Mouse (Mus musculus) ovary, postnatal 36 days (tissue): ENCODE data around the gene Slc10a2.
A peak's percentile ranks its signal among the peaks of the same experiment; 100 is the strongest.
"Not testable (repeated sequence)": the region's sequence is repeated elsewhere in the genome, so short reads cannot be mapped to it uniquely, and the experiment has no call there.

Source experiments
- DNase-seq: peaks from one replicate; pipeline ENCODE4 v3.0.0; 2022; ENCODE audit warnings: low spot score, mixed read lengths

Slc10a2 gene

DNA sequence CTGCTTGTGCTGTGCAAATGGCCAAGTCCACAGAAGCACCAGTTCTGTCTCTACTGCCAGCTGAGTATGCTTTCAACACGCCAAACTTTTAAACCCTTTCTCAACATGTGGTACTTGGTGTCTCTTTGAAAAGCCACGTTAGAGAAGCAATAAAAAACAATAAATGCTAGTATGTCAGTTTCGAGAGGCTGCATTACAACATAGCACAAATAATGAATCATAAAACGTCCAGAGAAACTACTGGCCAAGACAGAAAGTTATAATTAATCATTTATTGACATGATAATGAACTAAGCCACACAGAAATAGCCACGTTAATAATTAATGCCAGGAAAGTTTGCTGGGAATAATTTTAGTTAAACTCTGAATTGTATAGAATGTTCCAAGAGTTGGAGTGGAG is at the start of gene Slc10a2:
TSS of gene Slc10a2 (minus strand) at position 166 of the 400 bp plus-strand sequence.
- no peak for DNase-seq

GRCm38 (mm10) chr8:5129322-5129829 is 24.2 kb upstream of the Slc10a2 start:
- DNase-seq, result no peak

GRCm38 (mm10) chr8:5106855-5107254 is 1.7 kb upstream of the Slc10a2 start:
- peak; percentile 10 for DNase-seq

- no peak for DNase-seq
These were observed 9.8 kb downstream of the Slc10a2 start for GRCm38 (mm10) chr8:5095392-5095791.

GRCm38 (mm10) chr8:5093991-5094390 is 11.2 kb downstream of the Slc10a2 start:
- DNase-seq, result not testable (repeated sequence)

DNA sequence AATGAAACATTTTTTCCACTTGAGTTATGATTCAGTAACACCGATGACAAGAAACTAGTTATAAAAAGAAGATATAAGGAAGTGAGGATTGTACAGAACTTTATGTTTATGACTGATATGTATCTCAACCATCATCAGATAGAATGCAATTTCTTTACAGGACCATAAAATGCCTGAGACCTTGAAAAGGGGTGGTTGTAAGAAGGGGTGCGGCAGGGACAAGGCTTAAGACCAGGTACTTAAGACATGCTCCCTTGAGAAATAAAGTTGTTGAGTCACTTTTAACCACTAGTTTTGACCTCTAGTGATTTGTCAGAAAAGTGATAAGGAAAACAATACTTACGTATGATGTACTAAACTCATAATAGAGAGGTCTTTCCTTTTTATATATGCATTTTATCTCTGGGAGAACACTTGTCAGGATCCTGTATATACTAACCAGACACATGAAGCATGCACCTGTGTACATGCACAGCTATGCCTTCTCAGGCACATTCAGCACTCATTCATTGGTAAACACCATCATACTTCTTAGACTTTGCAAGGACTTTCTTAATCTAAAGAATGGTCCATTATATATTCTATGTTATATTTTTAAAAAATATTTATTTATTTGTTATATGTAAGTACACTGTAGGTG is 31.4 kb downstream of the Slc10a2 start:
- DNase-seq, result no peak

- no peak for DNase-seq
These were observed 46.3 kb downstream of the Slc10a2 start for GRCm38 (mm10) chr8:5058888-5059287.

DNA sequence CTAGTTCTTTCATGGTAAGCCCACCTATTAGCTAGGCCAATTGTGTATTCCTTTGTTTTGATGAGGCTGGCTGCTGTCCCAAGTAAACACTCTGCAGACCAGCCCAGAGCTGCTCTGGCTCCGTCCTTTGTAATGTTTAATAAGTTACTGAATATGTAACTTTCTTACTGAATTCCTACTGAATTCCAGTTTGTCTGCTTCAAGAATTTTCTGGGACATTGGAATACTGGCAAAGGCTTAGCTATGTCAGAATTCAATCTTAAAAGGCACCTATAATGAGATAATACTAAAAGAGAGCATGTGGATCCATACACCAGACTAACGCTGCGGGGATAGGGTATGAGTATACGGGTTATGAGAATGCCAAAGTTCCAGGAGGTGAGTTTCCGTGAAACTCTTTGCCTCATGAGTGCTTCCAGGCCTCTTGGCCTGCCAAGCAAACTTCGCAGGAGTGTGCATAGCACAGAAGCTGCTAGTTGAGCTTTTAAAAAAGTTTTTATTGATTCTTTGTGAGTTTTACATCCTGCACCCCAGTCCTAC is 60.7 kb downstream of the Slc10a2 start:
- DNase-seq, result not testable (repeated sequence)

DNA sequence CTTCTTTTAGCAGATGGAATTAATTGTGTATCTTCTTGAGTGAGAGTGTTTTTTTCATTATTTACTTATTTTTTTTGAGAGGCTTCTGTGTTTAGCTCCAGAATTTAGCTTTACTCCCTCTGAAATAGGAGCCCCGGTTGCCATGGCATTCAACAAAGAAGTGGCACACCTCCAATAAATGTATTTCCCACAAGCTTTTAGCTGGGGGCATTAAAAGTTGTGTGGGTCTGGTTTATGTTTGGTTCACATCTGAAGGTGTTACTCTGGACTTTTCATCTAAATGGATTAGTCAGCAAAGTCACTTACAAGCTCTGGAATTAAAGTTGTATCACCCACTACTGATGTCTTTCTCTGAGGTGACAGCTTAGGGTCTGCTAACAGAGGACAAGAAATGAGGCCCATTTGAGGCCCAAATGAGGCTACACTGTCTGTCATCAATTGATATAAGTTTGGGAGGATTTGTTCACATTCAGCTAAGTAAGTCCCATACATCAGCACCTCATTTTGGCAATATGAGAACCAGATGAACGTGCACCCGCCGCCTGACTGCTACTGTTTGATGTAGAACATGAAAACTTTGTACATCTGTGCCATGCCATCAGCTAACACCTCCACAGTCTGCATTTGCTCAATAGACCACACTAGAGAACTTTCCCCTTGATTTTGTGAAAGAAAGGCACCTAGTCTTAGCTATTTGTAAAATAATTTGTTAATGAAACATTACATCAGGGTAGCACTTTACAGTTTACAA is 66.2 kb downstream of the Slc10a2 start:
- no peak for DNase-seq
